Mouse (Mus musculus) right cerebral cortex, postnatal 10 days (tissue): ENCODE data around the gene Ptprd.

Source experiments
- DNase-seq, 2 experiments: peaks; one replicate each; pipeline ENCODE4 v3.0.0; 2021; ENCODE audit warnings: low spot score in 2 of 2

Ptprd gene

DNA sequence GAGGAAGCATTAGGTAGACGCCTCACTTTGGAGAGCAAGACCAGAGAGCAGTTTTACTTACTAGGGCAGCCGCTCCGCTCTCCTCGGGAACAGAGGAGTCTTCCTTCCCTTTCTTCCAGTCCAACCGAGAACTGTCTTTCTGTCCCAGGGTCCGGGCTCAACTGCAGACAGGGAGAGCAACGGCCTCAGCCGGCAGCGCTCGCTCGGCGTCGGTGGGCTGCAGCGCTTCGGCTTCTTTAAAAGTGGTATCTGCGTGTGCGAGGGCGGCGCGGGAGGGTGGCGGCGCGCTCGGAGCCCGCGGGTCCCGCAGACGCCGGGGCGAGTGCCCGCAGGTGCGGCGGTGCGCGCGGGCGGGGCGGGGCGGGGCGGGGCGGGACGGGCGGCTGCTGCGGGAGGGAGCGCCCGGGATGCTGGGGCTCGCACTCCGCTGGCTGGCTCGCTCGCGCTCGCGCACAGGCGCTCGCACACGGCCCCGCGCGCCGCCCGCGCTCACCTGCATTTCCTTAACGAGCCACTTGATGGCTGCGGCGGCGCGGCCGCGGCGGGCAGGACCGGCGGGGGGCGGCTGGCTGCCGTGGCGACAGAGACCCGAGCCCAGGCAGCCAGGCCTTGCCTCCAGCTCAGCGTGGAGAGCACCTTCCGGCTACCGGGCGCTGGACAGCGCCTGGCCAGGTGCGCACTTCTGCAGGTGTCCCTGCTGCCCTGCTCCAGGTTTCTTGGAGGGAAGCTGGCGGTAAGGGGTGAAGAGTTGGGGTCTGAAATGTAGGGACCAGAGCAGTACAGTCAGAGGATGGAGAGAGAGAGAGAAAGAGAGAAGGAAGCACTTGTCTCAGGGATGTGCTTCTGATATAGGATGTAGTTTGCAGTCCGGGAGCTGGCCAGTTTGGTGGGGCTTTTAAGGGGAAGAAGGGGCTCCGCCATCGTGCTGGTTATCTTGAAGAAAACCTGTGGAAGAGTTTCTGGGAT, at the start of gene Ptprd:
Gene Ptprd (minus strand): TSS at position 433 of the 966 bp plus-strand sequence.
- peak; percentile 81 to 82 for DNase-seq

DNA sequence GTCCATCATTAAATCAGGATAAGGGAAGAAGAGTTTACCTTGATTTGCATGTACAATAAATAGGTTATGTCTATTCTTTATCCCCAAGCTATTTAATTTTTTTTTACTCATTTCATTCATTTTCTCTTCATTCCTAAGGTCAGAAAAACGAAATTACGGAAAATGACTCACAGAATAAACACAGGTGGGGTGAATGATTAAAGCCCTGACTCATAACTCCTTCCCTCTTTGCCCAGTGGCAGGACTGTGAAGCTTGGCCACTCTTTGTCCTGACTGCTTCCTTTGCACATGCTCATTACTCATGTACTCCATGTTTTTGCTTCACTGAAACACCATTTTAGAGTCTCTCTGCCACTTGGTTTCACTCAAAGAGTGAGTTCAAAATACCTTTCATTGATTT, 24.1 kb upstream of the Ptprd start:
- DNase-seq = no peak

DNA sequence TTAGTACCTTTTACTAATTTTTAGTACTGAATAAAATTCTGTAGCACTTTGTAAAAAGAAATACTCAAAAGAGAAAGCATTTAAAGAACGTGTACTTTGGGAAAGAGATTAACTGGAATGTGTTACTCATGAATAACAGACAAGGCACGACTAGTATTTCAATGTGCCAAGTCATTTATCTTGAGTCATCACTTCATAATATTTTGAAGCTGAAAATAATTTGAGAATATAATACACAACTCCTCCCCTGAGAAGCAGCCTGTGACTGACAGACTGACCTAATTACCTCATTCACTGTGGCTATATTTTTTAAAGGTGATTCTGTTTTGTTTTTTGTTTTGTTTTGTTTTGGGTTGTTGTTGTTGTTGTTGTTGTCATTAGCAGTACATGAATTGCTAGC, 23.6 kb upstream of the Ptprd start:
- DNase-seq = no peak

DNA sequence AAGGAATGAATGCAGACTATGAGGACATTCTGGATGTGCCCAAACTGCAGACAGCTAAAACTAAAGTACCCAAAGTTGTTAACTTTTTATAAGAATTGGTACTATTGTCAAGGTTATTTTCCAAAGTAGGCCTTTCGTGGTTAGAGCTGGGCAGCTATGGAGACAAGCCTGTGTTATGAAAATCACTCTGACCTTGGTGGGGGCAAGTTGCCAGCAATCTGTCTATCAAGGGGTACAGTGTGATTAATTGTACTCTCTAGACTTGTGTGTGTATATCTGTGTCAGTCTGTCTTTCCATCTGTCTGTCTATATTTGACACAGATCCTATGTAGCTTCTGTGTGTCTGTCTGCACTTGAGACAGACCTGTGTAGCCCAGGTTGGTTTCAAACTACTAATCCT, 22.9 kb upstream of the Ptprd start:
- DNase-seq = no peak

GRCm38 (mm10) chr4:78213949-78214348, 2.2 kb upstream of the Ptprd start:
- peak in 1 of 2 experiments; percentile 32 for DNase-seq

DNA sequence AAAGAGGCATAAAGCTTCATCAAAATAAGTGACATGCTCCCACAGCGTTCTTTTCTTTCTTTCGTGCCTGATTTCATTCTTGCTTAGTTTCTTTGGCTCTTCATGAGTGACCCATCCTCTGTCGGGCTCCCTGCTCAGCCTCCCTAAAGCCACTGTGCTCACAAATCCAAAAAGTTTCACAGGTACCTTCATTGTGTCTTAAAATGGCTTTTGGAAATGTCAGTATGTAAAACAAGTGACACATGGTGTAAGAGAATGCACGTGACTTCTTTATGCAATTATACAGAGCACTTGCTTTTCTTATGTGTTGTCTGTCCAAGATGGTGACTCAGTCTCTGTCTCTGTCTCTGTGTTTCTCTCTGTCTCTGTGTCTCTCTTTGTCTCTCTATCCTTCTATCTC, 1.2 kb upstream of the Ptprd start:
- no peak for DNase-seq

DNA sequence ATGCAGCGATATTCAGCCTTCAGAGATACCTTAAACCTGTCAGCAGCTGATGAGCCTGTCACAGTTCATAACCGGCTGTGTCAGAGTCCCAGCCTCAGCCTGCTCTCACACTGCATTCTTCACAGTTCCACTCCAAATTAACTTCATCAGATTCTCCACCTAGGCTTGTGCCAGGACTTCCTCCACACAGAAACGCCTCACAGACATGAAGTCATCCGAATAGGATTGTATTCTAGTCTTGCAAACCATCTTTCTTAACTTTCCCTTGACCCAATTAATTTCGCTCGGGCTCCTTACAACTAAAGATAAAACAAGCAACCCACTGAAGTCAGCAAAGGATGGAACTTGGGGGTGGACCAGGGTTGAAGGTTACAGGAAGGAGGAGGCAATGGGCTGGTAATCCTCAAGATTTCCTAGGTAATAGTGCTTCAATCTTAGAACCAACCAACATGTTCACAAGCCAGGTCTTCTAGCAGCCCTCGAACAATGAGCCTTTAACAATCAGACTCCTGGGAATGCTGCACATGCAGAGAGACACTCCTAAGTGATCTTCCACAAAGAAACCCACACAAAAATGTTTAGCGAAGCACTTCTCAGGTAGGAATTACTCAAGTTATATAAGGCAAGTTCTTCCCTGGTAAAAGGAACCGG, 758 bp downstream of the Ptprd start:
- DNase-seq = peak; percentile 32 to 42

DNA sequence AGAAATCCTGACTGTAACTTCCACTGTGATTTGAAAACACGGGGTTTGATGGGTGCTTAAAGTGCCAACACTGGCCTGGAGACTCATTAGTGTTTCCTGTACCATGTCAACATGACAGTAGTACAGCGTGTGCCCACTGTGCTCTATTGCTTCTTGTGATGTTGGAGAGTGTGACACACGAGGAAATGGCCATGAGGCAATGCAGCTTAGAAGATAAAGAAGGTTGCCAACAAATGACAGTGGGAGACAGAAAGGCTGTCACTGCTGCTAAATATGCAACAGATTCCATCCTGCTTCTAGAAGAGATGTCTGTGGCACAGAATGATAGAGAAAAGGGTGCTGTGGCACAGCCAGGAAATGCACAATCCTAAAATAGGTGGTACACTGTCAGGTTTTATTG, 6.7 kb downstream of the Ptprd start:
- DNase-seq = no peak

DNA sequence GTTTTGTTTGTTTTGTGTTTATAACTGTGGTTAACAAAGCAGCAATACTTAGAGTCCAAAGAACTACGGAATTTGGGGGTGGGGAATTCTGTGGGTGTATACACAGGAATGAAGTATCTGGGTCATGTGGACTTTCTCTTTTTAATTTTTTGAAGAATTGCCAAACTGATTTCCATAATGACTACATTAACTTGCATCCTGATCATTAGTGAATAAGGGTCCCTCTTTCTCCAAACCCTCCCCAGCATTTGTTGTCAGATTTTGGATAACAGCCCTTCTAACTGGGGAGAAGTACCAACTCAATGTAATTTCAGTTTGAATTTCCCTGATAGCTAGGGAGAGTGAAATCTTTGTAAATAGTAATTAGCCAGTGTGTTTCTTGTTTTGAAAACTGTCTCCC, 43.3 kb downstream of the Ptprd start:
- no peak for DNase-seq

DNA sequence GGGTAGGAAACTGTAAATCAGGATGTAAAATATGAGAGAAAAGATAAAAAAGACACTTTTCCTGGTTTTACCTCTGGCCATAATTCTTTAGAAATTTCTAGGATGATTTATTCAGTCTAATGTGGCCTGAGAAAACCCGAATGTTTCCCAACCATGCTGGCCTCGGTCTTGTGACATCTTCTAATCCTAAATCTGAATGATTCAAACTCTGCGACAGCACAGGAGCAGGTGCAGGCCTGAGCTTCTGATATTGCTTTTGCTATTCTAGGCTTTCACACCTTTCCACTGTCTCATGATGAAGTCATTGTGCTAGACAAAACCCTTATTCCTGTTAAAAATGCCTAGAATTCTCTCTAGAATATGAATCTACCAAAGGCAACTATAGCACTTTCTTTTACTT, 51.3 kb downstream of the Ptprd start:
- DNase-seq = no peak

- no peak for DNase-seq
Measured at GRCm38 (mm10) chr4:78150561-78150960, 61.2 kb downstream of the Ptprd start.

DNA sequence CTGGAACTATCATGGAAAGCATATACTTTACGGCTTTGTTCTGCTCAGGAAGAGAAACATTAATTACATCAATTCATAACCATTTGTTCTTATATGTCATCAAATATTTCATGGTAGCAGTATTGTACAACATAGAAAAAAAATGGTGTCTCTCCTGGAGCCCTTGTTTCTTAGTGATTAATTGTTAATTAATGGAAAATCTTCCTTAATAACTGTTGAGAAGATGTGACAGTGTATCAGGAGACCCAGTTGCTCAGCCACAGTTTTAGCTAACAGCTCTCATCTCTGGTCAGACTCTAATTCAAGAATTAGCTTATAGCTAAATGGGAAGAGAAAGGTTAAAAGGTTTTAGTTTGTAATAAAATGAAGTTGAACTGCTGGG, 69.0 kb downstream of the Ptprd start:
- DNase-seq = no peak

GRCm38 (mm10) chr4:78142088-78142766, 69.5 kb downstream of the Ptprd start:
- no peak for DNase-seq

DNA sequence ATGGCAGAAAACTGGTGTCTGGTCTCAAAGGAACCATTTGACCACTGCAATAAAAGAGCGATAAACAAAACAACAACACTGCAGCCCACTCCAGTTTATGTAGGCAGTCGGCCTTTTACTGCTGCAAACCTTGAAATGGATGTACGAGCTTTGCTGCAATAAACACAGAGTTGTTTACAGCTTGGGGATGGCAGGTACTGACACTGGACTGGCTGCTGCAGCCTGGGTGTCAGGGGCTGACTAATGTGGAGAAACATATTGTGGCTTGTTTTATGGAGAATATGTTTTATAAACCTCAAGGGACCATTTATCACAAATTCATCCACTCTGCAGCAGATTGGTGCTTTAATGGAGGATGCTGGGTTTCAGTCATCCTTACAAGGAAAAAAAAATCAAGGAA, 100.9 kb downstream of the Ptprd start:
- no peak for DNase-seq

DNA sequence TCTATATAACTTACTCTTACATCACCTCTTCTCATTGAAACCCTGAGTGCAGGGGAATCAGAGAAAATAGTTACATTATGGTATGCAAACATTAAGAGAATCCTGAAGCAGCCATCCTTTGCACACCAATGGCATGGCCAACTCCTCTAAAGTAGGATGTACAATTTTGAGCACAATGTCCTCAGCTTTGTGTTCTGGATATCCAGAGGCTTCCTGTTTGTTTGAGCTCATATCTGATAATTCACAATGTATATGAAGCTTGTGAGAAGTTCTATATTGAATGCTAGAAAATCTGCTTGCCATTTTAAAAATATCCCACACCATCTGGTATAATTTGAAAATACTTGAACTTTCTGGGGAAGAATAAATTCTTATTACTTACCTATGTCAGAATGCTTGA, 114.2 kb downstream of the Ptprd start:
- DNase-seq = no peak

- no peak for DNase-seq
Measured at GRCm38 (mm10) chr4:78082744-78083143, 129.0 kb downstream of the Ptprd start.

DNA sequence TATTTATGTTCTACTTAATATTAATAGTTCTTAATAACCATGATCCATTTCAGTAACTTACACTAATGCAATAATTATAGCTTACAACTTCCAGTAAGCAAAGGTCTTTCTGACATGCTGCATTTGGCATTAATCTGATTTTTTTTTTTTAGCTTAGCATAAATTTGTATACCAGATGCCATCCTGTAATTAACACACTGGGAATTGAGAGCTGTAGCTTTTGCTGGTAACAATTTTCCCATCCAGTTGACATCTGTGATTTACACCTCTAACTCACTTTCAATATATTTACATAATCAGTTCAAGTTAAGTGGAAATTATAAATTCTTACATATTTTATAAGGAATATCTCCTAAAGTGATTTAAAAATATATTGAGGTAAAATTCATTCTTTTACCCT, 134.3 kb downstream of the Ptprd start:
- DNase-seq = no peak

DNA sequence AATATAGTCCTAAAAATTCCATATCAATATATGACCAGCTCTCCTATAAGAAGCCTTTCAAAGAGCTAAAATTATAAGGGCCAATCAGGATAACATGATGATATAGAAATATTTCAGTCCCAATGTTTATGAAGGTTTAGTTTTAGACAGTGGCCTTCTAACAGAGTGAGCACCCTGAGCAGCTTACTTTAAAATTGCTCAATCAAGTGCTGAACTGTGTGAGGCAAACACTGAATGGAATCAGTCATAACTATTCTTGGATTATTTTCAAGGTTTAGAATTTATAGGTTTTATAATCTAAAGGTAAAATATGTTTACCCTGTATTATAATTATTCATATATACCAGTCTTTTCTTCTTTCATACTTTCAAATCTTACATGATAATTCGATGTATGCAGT, 134.7 kb downstream of the Ptprd start:
- no peak for DNase-seq

- DNase-seq = no peak
Measured at GRCm38 (mm10) chr4:78038401-78038800, 173.4 kb downstream of the Ptprd start.

GRCm38 (mm10) chr4:78002065-78002464, 209.7 kb downstream of the Ptprd start:
- DNase-seq = no peak

DNA sequence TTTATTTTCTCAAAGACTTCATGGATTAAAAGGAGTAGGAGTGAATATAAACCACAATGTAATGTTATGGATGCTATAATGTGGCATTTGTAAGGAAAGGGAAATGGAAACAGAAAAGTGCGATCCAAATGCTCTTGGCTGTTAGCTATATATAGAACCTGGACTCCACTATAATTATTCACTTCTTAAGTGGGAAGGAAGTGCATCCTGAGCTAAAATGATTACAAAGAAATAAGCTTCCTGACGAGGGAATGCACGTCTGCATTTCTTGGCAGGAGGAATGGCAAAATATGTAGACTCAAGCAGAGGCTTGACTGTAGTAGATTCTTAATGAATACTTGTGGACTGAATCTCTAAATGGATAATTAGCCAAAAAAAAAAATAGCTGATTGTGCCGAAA, 219.1 kb downstream of the Ptprd start:
- DNase-seq = no peak

GRCm38 (mm10) chr4:77982094-77982493, 229.7 kb downstream of the Ptprd start:
- DNase-seq = no peak

DNA sequence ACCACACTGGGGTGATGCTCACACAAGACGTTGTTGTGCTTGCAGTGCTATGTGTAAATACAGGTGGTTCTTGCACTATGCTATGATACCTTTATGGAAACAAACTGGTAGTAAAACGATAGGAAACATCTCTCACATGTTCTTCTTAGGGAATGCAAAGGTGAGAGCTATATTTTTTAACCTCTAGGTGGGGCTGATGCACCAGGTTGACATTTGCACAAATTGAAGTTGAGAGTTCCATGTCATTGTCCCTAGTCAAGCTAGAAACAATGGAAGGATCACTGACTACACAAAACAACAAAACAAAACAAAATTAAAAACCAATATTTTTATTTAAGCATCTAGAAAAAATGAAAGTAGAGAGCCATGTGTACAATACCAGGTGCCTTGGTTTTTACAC, 250.1 kb downstream of the Ptprd start:
- no peak for DNase-seq
